Mouse (Mus musculus) testis, adult 2 months (tissue): Measurements from ENCODE around the gene Apol7a.

ENCODE experiments used
- CTCF ChIP-seq: fragments of 200-500 bp; IDR thresholded peaks from 2 replicates; pipeline ENCODE4 v1.5.1; 2012; ENCODE audit warnings: low read depth, mild to moderate bottlenecking, inconsistent platforms, low read length, moderate library complexity; ENCODE audit not compliant: control insufficient read depth, insufficient read depth, insufficient replicate concordance
- POLR2A ChIP-seq: fragments of 200-500 bp; IDR thresholded peaks from 2 replicates; pipeline ENCODE4 v1.6.1; 2012; ENCODE audit warnings: low read depth, mild to moderate bottlenecking, inconsistent platforms, low read length, moderate library complexity; ENCODE audit not compliant: control insufficient read depth

DNA sequence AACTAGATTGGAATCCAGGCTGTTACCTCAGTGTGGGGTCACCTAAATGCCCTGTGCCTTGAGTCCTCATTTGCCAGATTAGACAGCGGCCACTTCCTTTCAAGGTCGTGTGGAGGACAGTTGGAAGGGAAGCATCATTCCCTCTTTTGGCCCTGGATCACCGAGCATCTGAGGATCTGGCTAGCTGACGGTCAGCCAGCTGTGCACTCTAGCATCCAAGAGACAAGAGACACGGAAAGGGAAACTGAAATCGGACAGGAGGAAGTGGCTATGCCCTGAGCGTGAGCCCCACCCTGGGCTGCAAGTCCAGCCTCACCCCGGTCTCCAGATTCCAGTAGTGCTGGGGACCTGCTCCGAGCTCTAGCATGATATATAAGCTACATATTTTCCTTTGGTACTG, 39.4 kb downstream of the Apol7a start:
- TF ChIP-seq CTCF (no peak), POLR2A (no peak)
